8 mouse cellular contexts compared by ENCODE assay signal in genomic region chr6:51544118-51544681, GRCm38 (mm10). TPM values are rescaled to one million over a fixed set of nuclear protein-coding genes. Genes with fewer than 3 reads are reported as not detected.
A peak's percentile ranks its signal among the peaks of the same experiment; 100 is the strongest.
DNase-seq lines count a peak whose midpoint lies in the region; ATAC-seq and TF ChIP-seq lines count a peak whose summit lies in the region.

No protein-coding gene starts in this region.

- peaks cover 4% of the 10 kb centered on the region; the same call in 1 of the 2 replicates for H3K4me1 ChIP-seq in embryonic fibroblast, embryonic 13.5 days (ENCODE audit: control insufficient read depth, insufficient read depth, low read length)

- peak; percentile 51 for ATAC-seq in CD4-positive, CD25-positive, alpha-beta regulatory T cell, adult 4 months
- peak; percentile 78 for ATAC-seq in monocyte, adult 5-6 weeks (replicated peaks; ENCODE audit: insufficient number of reproducible peaks, low FRiP score, low TSS enrichment, poor library complexity, severe bottlenecking)
- ATAC-seq in cerebellum, adult (ENCODE audit: insufficient number of reproducible peaks, low FRiP score, low TSS enrichment): no peak

- intact Hi-C loops in gastrocnemius, adult 2 months (cut with DNase I): no loop called here

- peak overlapping the region; percentile 69 for H3K4me3 ChIP-seq in gastrocnemius, adult 2 months
- no peak overlapping the region for H3K4me3 ChIP-seq in embryonic fibroblast, embryonic 13.5 days (ENCODE audit: insufficient read depth, low read length)

- no peak for TF ChIP-seq CTCF in gastrocnemius, adult 2 months (IDR thresholded peaks at IDR 0.05)
- no peak for TF ChIP-seq CTCF in embryonic fibroblast, embryonic 13.5 days (IDR thresholded peaks at IDR 0.05; ENCODE audit: borderline replicate concordance, insufficient read depth, low read length)

- peak overlapping the region; percentile 76 for H3K27ac ChIP-seq in gastrocnemius, adult 2 months
- H3K27ac ChIP-seq in embryonic fibroblast, embryonic 13.5 days (ENCODE audit: insufficient read depth, low read length): peak overlapping the region; percentile 36; the same call in 1 of the 2 replicates

- peak; percentile 44; the same call in 1 of the 2 replicates for TF ChIP-seq POLR2A in embryonic fibroblast, embryonic 13.5 days (IDR thresholded peaks at IDR 0.05; ENCODE audit: low read depth, low read length)

- DNase-seq in gastrocnemius, adult 2 months: peak; percentile 50
- DNase-seq in gastrocnemius, postnatal 25 days: no peak
- DNase-seq in kidney, postnatal 10 days: peak; percentile 37
- no peak for DNase-seq in MN1 (ENCODE audit: low spot score)

RNA-seq across cellular contexts. Expression of gene Snx10, which starts 20.5 kb away (rescaled TPM):
- total RNA-seq in gastrocnemius, adult 2 months (2021): 1 to 10 TPM; 4.4 to 6.1 TPM
- 1 to 10 TPM; 3.8 TPM for total RNA-seq in gastrocnemius, postnatal 25 days (2021)
- polyA plus RNA-seq in CD4-positive, CD25-positive, alpha-beta regulatory T cell, adult 4 months (2017; shearing (Covaris generic)): 10 to 100 TPM; 27.6 to 32.1 TPM
- 25.0 and 27.5 TPM in 2 replicates for polyA plus RNA-seq in embryonic fibroblast, embryonic 13.5 days (2011; ENCODE audit: insufficient read length, low read depth, missing spikeins)
- total RNA-seq in monocyte, adult 5-6 weeks (2017): 79.7 to 97.3 TPM (median 87.0 TPM) in 3 replicates

Comparison
In these comparisons a context has a peak if more than half of its experiments do, and no peak if none do; other contexts are left out.
1. DNase-seq: peak in gastrocnemius, adult 2 months (single experiment) and kidney, postnatal 10 days (single experiment); none in gastrocnemius, postnatal 25 days (single experiment) and MN1 (single experiment).
2. RNA of gene Snx10, which starts 20.5 kb away (total RNA-seq): 79.7 to 97.3 TPM in monocyte, adult 5-6 weeks; 4.4 to 6.1 TPM in gastrocnemius, adult 2 months and 3.8 TPM in gastrocnemius, postnatal 25 days; every median in the first group is over 10 times any median in the second.